In the genomic region with DNA sequence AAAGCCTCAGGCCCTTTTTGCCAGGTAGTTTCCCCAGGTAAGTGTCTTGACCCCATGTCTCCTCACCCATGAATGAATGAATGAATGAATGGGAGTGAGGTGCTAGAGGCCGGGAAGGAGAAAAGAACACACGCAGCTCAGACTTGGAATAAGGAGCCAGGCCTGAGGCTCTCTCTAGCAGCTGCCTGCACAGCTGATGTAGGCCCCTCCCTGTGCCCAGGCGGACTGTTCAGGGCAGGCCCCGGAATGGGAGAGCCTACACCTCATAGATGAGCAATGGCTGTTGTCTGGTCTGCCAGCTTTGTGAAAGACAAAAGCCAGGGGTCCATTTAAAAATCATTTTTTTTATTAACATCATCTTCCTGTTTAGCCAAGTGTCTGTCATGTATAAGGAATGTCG, we compare ENCODE assay signal across 22 mouse cellular contexts.
"Had no signal": no experiment of that assay in that cellular context is flagged by ENCODE, and none has a peak within 500 bp of the region (broad histone marks: within the 10 kb centered on the region; RNA-seq: fewer than 3 reads in every experiment).

No protein-coding gene starts in this region.

- DNase-seq: kidney, adult 11 months; kidney, adult 8-10 months; kidney, postnatal 36 days; left cerebral cortex, postnatal 4 days; liver, postnatal 0 days; lung, embryonic 14.5 days; right cerebral cortex, adult 18-20 months; right cerebral cortex, postnatal 14 days; right cerebral cortex, postnatal 4 days; thymus, adult 2 months; thymus, postnatal 14 days; thymus, postnatal 4 days had no signal

- H3K27me3 ChIP-seq: intestine, embryonic 15.5 days; kidney, embryonic 15.5 days; limb, embryonic 12.5 days; limb, embryonic 15.5 days; midbrain, embryonic 12.5 days; midbrain, embryonic 15.5 days had no signal

- H3K4me3 ChIP-seq: intestine, embryonic 15.5 days; kidney, embryonic 15.5 days; limb, embryonic 12.5 days; limb, embryonic 15.5 days; midbrain, embryonic 12.5 days; midbrain, embryonic 15.5 days had no signal

- ATAC-seq: intestine, embryonic 15.5 days; liver, postnatal 0 days; midbrain, embryonic 15.5 days had no signal

- H3K27ac ChIP-seq: intestine, embryonic 15.5 days; kidney, embryonic 15.5 days; limb, embryonic 12.5 days; limb, embryonic 15.5 days; liver, embryonic 14.5 days; macrophage; midbrain, embryonic 12.5 days; midbrain, embryonic 15.5 days; stomach, postnatal 0 days had no signal

- H3K36me3 ChIP-seq: intestine, embryonic 15.5 days; midbrain, embryonic 15.5 days had no signal

- H3K4me2 ChIP-seq: intestine, embryonic 15.5 days; kidney, embryonic 15.5 days; limb, embryonic 12.5 days; limb, embryonic 15.5 days; liver, embryonic 11.5 days; lung, embryonic 14.5 days; midbrain, embryonic 12.5 days; midbrain, embryonic 15.5 days had no signal

- H3K4me1 ChIP-seq: limb, embryonic 12.5 days; limb, embryonic 15.5 days; midbrain, embryonic 15.5 days had no signal

- H3K9me3 ChIP-seq: intestine, embryonic 15.5 days; kidney, embryonic 15.5 days; limb, embryonic 12.5 days; limb, embryonic 15.5 days; midbrain, embryonic 12.5 days; midbrain, embryonic 15.5 days had no signal

- H3K9ac ChIP-seq: intestine, embryonic 15.5 days; kidney, embryonic 15.5 days; limb, embryonic 12.5 days; limb, embryonic 15.5 days; liver, embryonic 14.5 days; liver, postnatal 0 days; lung, embryonic 14.5 days; midbrain, embryonic 12.5 days; midbrain, embryonic 15.5 days had no signal
